Mouse (Mus musculus) forebrain, embryonic 16.5 days (tissue): Measurements from ENCODE around the gene Defb5. TPM values are rescaled to one million over a fixed set of nuclear protein-coding genes. Genes with fewer than 3 reads are reported as not detected.

ENCODE experiments used
- polyA plus RNA-seq: library from polyadenylated mRNA; unstranded; fragments of >200 nt; fragmentation: Nextera tagmentation; extraction: Ambion mirVana; gene quantifications from 2 replicates; pipeline ENCODE4 v1.2.1, GENCODE M21; 2015

Gene Defb5
- polyA plus RNA-seq, 1 experiment from 2014 or later = not detected

Other genes with a start within 250 kb of the Defb5 start
- gene Defb38, start 221.0 kb upstream of the Defb5 start, polyA plus RNA-seq = not detected in 2 replicates
- not detected in 2 replicates for gene Defb39, start 182.8 kb upstream of the Defb5 start, polyA plus RNA-seq
- not detected in 2 replicates for gene Defb12, start 132.7 kb upstream of the Defb5 start, polyA plus RNA-seq
- gene Defb34, start 123.8 kb upstream of the Defb5 start, polyA plus RNA-seq = not detected in 2 replicates
- gene Gm45826, start 106.8 kb upstream of the Defb5 start, polyA plus RNA-seq = not detected in 2 replicates
- not detected in 2 replicates for gene Defb14, start 53.2 kb upstream of the Defb5 start, polyA plus RNA-seq
- not detected in 2 replicates for gene Defb4, start 48.9 kb upstream of the Defb5 start, polyA plus RNA-seq
- gene Defb6, start 22.1 kb upstream of the Defb5 start, polyA plus RNA-seq = not detected in 2 replicates
- not detected in 2 replicates for gene Defb46, start 7.7 kb upstream of the Defb5 start, polyA plus RNA-seq
- not detected in 2 replicates for gene Defb3, start 45.8 kb downstream of the Defb5 start, polyA plus RNA-seq
- not detected in 2 replicates for gene Defb8, start 200.0 kb downstream of the Defb5 start, polyA plus RNA-seq
- gene Defb7, start 247.5 kb downstream of the Defb5 start, polyA plus RNA-seq = not detected in 2 replicates